Mouse (Mus musculus) heart, postnatal 0 days (tissue): Measurements from ENCODE around the gene Olfr648. TPM values are rescaled to one million over a fixed set of nuclear protein-coding genes. Genes with fewer than 3 reads are reported as not detected.

Source experiments
- ATAC-seq: fragments of 200-750 bp; cut with Nextera tagmentation; 2 replicates; pipeline ENCODE4 v1.8.0; 2017; ENCODE audit warnings: low read depth, moderate number of reproducible peaks, moderate library complexity; ENCODE audit not compliant: insufficient read depth
- DNase-seq: peaks from one replicate; pipeline ENCODE4 v3.0.0-alpha.2; 2016; ENCODE audit warnings: low spot score
- H3K27ac ChIP-seq: fragments of 300-500 bp; sonication (generic); 2 replicates; pipeline ENCODE4 v1.5.1; 2014; ENCODE audit warnings: low read depth, mild to moderate bottlenecking
- H3K27me3 ChIP-seq: fragments of 300-500 bp; sonication (generic); 2 replicates; pipeline ENCODE4 v1.6.1; 2014; ENCODE audit warnings: low read length, mixed read lengths; ENCODE audit not compliant: control insufficient read depth, insufficient read depth
- H3K36me3 ChIP-seq: fragments of 300-500 bp; sonication (generic); replicated peaks from 2 replicates; pipeline ENCODE4 v1.6.1; 2014; ENCODE audit warnings: low read length, mixed read lengths; ENCODE audit not compliant: control insufficient read depth, insufficient read depth
- H3K4me1 ChIP-seq: fragments of 300-500 bp; sonication (generic); 2 replicates; pipeline ENCODE4 v1.6.1; 2014; ENCODE audit warnings: antibody characterized with exemption; ENCODE audit not compliant: control insufficient read depth, insufficient read depth
- H3K4me2 ChIP-seq: fragments of 300-500 bp; sonication (generic); 2 replicates; pipeline ENCODE4 v1.6.1; 2014; ENCODE audit warnings: low read depth, mild to moderate bottlenecking, low read length, moderate library complexity
- H3K4me3 ChIP-seq: fragments of 300-500 bp; sonication (generic); 2 replicates; pipeline ENCODE4 v1.5.1; 2014; ENCODE audit warnings: low read depth, low read length
- H3K9ac ChIP-seq: fragments of 300-500 bp; sonication (generic); replicated peaks from 2 replicates; pipeline ENCODE4 v1.6.1; 2014; ENCODE audit warnings: low read depth, low read length, mixed read lengths
- H3K9me3 ChIP-seq: fragments of 300-500 bp; sonication (generic); replicated peaks from 2 replicates; pipeline ENCODE4 v1.6.1; 2016; ENCODE audit warnings: low read length; ENCODE audit not compliant: control insufficient read depth
- CTCF ChIP-seq: IDR thresholded peaks from 2 replicates; pipeline ENCODE4 v1.5.1; 2016; ENCODE audit warnings: antibody characterized with exemption, control low read depth, low read depth
- EP300 ChIP-seq: IDR thresholded peaks from 2 replicates; pipeline ENCODE4 v1.6.1; 2016; ENCODE audit warnings: antibody characterized with exemption, low read depth
- WGBS: fragments of 180-500 bp; shearing (Covaris S2); extraction: QIAGEN DNeasy Blood & Tissue Kit; methylation state at CpG from one replicate; pipeline ENCODE4 v1.1.7; 2014; 5-methylcytosine and 5-hydroxymethylcytosine counted together
- polyA plus RNA-seq: library from polyadenylated mRNA; unstranded; fragments of >200 nt; fragmentation: Nextera tagmentation; extraction: Ambion mirVana; gene quantifications from 2 replicates; pipeline ENCODE4 v1.2.1, GENCODE M21; 2015
- total RNA-seq: library from RNA; depleted of rRNA; stranded (reverse); fragments of >200 nt; gene quantifications from 2 replicates; pipeline ENCODE4 v1.2.3, GENCODE M21; 2014; ENCODE audit warnings: low replicate concordance; rRNA removed

Olfr648 gene
- total and polyA plus RNA-seq, 2 experiments from 2014 or later = 0.08 TPM; not detected in 1

- ATAC-seq (no peak), DNase-seq (no peak)
- Histone ChIP-seq H3K27ac (no peak within 1 kb of the TSS), H3K4me1 (no peaks in the 10 kb centered on the region), H3K27me3 (no peaks in the 10 kb centered on the region), H3K9ac (no peak within 1 kb of the TSS), H3K4me2 (no peak within 1 kb of the TSS), H3K9me3 (no peaks in the 10 kb centered on the region), H3K36me3 (no peaks in the 10 kb centered on the region), H3K4me3 (no peak within 1 kb of the TSS)
- TF ChIP-seq EP300 (no peak), CTCF (no peak)
- WGBS = 77% methylated on average over 5 of the region's 5 CpGs
Measured at GRCm38 (mm10) chr7:104129726-104130125, 53.5 kb downstream of the Olfr648 start, which contains the start of gene Ubqln5. TSS of gene Ubqln5 (minus strand) at chr7:104129826.

Other genes starting within 250 kb of the Olfr648 start
- not detected in 2 replicates for gene Olfr632, start 249.0 kb downstream of the Olfr648 start, total RNA-seq
- not detected in 2 replicates for gene Olfr632, start 249.0 kb downstream of the Olfr648 start, polyA plus RNA-seq
- not detected in 2 replicates for gene Olfr633, start 239.0 kb downstream of the Olfr648 start, total RNA-seq
- gene Olfr633, start 239.0 kb downstream of the Olfr648 start, polyA plus RNA-seq = not detected in 2 replicates
- gene Olfr635, start 212.2 kb downstream of the Olfr648 start, total RNA-seq = not detected in 2 replicates
- not detected in 2 replicates for gene Olfr635, start 212.2 kb downstream of the Olfr648 start, polyA plus RNA-seq
- gene Olfr638, start 184.6 kb downstream of the Olfr648 start, total RNA-seq = not detected in 2 replicates
- gene Olfr638, start 184.6 kb downstream of the Olfr648 start, polyA plus RNA-seq = not detected in 2 replicates
- not detected in 2 replicates for gene Olfr639, start 166.1 kb downstream of the Olfr648 start, total RNA-seq
- gene Olfr639, start 166.1 kb downstream of the Olfr648 start, polyA plus RNA-seq = not detected in 2 replicates
- not detected in 2 replicates for gene Olfr640, start 157.8 kb downstream of the Olfr648 start, total RNA-seq
- gene Olfr640, start 157.8 kb downstream of the Olfr648 start, polyA plus RNA-seq = not detected in 2 replicates
- gene Olfr641, start 147.9 kb downstream of the Olfr648 start, total RNA-seq = not detected in 2 replicates
- not detected in 2 replicates for gene Olfr641, start 147.9 kb downstream of the Olfr648 start, polyA plus RNA-seq
- gene Olfr642, start 130.7 kb downstream of the Olfr648 start, total RNA-seq = not detected in 2 replicates
- gene Olfr642, start 130.7 kb downstream of the Olfr648 start, polyA plus RNA-seq = not detected in 2 replicates
- gene 4930516K23Rik, start 121.9 kb downstream of the Olfr648 start, total RNA-seq = not detected in 2 replicates
- gene 4930516K23Rik, start 121.9 kb downstream of the Olfr648 start, polyA plus RNA-seq = not detected in 2 replicates
- gene Olfr644, start 111.5 kb downstream of the Olfr648 start, total RNA-seq = not detected in 2 replicates
- gene Olfr644, start 111.5 kb downstream of the Olfr648 start, polyA plus RNA-seq = not detected in 2 replicates
- gene Olfr645, start 97.9 kb downstream of the Olfr648 start, total RNA-seq = not detected in 2 replicates
- gene Olfr645, start 97.9 kb downstream of the Olfr648 start, polyA plus RNA-seq = not detected in 2 replicates
- not detected in 2 replicates for gene Olfr646, start 78.5 kb downstream of the Olfr648 start, total RNA-seq
- not detected in 2 replicates for gene Olfr646, start 78.5 kb downstream of the Olfr648 start, polyA plus RNA-seq
- gene Ubqln5, start 53.6 kb downstream of the Olfr648 start, total RNA-seq = not detected in 2 replicates
- not detected in 2 replicates for gene Ubqln5, start 53.6 kb downstream of the Olfr648 start, polyA plus RNA-seq
- gene Olfr643, start 46.0 kb downstream of the Olfr648 start, total RNA-seq = not detected in 2 replicates
- not detected in 2 replicates for gene Olfr643, start 46.0 kb downstream of the Olfr648 start, polyA plus RNA-seq
- gene Ubqln3, start 40.1 kb downstream of the Olfr648 start, total RNA-seq = not detected in 2 replicates
- gene Ubqln3, start 40.1 kb downstream of the Olfr648 start, polyA plus RNA-seq = not detected in 2 replicates
- gene Ubqlnl, start 32.8 kb downstream of the Olfr648 start, total RNA-seq = not detected in 2 replicates
- not detected in 2 replicates for gene Ubqlnl, start 32.8 kb downstream of the Olfr648 start, polyA plus RNA-seq
- not detected in 2 replicates for gene Olfm5, start 18.6 kb downstream of the Olfr648 start, total RNA-seq
- not detected in 2 replicates for gene Olfm5, start 18.6 kb downstream of the Olfr648 start, polyA plus RNA-seq
- not detected in 2 replicates for gene Olfr649, start 12.6 kb upstream of the Olfr648 start, total RNA-seq
- not detected in 2 replicates for gene Olfr649, start 12.6 kb upstream of the Olfr648 start, polyA plus RNA-seq
- 2.9 and 7.3 TPM in 2 replicates for gene Trim6, start 35.4 kb upstream of the Olfr648 start, total RNA-seq
- gene Trim6, start 35.4 kb upstream of the Olfr648 start, polyA plus RNA-seq = 0.73 and 1.4 TPM in 2 replicates
- gene Trim34a, start 61.1 kb upstream of the Olfr648 start, total RNA-seq = 5.7 and 7.5 TPM in 2 replicates
- gene Trim34a, start 61.1 kb upstream of the Olfr648 start, polyA plus RNA-seq = 2.1 and 2.5 TPM in 2 replicates
- 0.12 and 0.27 TPM in 2 replicates for gene Trim5, start 104.7 kb upstream of the Olfr648 start, total RNA-seq
- 0.37 and 0.38 TPM in 2 replicates for gene Trim5, start 104.7 kb upstream of the Olfr648 start, polyA plus RNA-seq
- gene Trim12a, start 132.1 kb upstream of the Olfr648 start, total RNA-seq = 7.7 and 13.6 TPM in 2 replicates
- gene Trim12a, start 132.1 kb upstream of the Olfr648 start, polyA plus RNA-seq = 6.6 and 7.1 TPM in 2 replicates
- not detected in 2 replicates for gene Trim34b, start 146.1 kb upstream of the Olfr648 start, total RNA-seq
- gene Trim34b, start 146.1 kb upstream of the Olfr648 start, polyA plus RNA-seq = 0.08 TPM in 1 of 2 replicates, not detected in the other
- gene Trim12c, start 170.0 kb upstream of the Olfr648 start, total RNA-seq = 3.9 and 7.1 TPM in 2 replicates
- 1.5 and 1.7 TPM in 2 replicates for gene Trim12c, start 170.0 kb upstream of the Olfr648 start, polyA plus RNA-seq
- gene Trim30b, start 186.5 kb upstream of the Olfr648 start, total RNA-seq = not detected in 2 replicates
- 0.16 and 0.18 TPM in 2 replicates for gene Trim30b, start 186.5 kb upstream of the Olfr648 start, polyA plus RNA-seq
- not detected in 2 replicates for gene Trim30c, start 217.4 kb upstream of the Olfr648 start, total RNA-seq
- gene Trim30c, start 217.4 kb upstream of the Olfr648 start, polyA plus RNA-seq = 0.18 TPM in 1 of 2 replicates, not detected in the other